In the genomic region with DNA sequence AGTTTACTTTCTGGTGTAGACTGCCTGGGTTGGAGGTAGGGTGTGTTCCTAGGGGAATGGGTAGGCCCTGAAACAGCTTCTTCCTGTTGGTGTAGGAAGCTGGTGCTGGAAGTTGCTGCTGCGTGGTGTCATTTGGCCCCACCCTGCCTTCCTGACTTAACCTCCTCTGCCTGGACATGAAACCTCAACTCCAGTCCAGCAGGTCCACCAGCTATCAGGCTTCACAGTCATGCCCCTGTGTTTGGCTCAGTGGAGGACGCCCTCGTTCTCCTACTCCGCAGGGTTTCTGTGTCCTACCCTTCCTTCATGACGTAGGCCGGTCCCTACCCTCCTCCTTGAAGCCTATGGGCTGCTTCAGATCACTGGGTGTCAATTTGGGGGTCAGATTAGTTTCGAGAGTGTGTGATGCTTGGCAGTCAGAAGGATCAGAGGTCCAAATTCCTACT, we compare ENCODE assay signal across 14 mouse cellular contexts. TPM values are rescaled to one million over a fixed set of nuclear protein-coding genes. Genes with fewer than 3 reads are reported as not detected.
DNase-seq lines count a peak whose midpoint lies in the region; ATAC-seq and TF ChIP-seq lines count a peak whose summit lies in the region.
"Had no signal": no experiment of that assay in that cellular context is flagged by ENCODE, and none has a peak within 500 bp of the region (broad histone marks: within the 10 kb centered on the region; RNA-seq: fewer than 3 reads in every experiment).

No protein-coding gene starts in this region.

- no peak for ATAC-seq in intestine, postnatal 0 days
- no peak for ATAC-seq in forebrain, embryonic 14.5 days

- H3K27me3 ChIP-seq in intestine, postnatal 0 days (replicated peaks; ENCODE audit: control insufficient read depth, insufficient read depth, low read length) = no peaks in the 10 kb centered on the region
- no peaks in the 10 kb centered on the region for H3K27me3 ChIP-seq in forebrain, embryonic 10.5 days (ENCODE audit: poor library complexity, severe bottlenecking)
- no peaks in the 10 kb centered on the region for H3K27me3 ChIP-seq in forebrain, embryonic 14.5 days (replicated peaks; ENCODE audit: control insufficient read depth, insufficient read depth, low read length)

- no peaks in the 10 kb centered on the region for H3K9me3 ChIP-seq in intestine, postnatal 0 days (ENCODE audit: control insufficient read depth)
- H3K9me3 ChIP-seq in forebrain, embryonic 10.5 days = no peaks in the 10 kb centered on the region
- H3K9me3 ChIP-seq in forebrain, embryonic 14.5 days (replicated peaks; ENCODE audit: control insufficient read depth, low read length) = no peaks in the 10 kb centered on the region
- H3K9me3 ChIP-seq: G1E had no signal

- H3K9ac ChIP-seq in intestine, postnatal 0 days (ENCODE audit: low read depth, low read length) = no peak overlapping the region
- H3K9ac ChIP-seq in forebrain, embryonic 14.5 days (ENCODE audit: low read length) = no peak overlapping the region

- H3K4me3 ChIP-seq in layer of hippocampus, adult 2 months = no peak overlapping the region
- no peak overlapping the region; the same call in 1 of the 2 replicates for H3K4me3 ChIP-seq in bone marrow macrophage, adult 2 months (ENCODE audit: insufficient read depth, low read length)
- H3K4me3 ChIP-seq in intestine, postnatal 0 days (ENCODE audit: low read depth, low read length) = no peak overlapping the region
- H3K4me3 ChIP-seq in forebrain, embryonic 10.5 days = no peak overlapping the region
- H3K4me3 ChIP-seq in forebrain, embryonic 14.5 days (ENCODE audit: low read depth, low read length) = no peak overlapping the region

- DNase-seq in cerebellum, adult 11-12 months = peak; percentile 65
- no peak for DNase-seq in cerebellum, postnatal 10 days
- DNase-seq in layer of hippocampus, adult 2 months (ENCODE audit: low spot score in 2 of 2) = no peak
- DNase-seq in layer of hippocampus, adult 18-20 months (ENCODE audit: low spot score in 2 of 2) = no peak
- no peak for DNase-seq in forebrain, embryonic 10.5 days (ENCODE audit: extremely low spot score, low spot score)
- no peak for DNase-seq in forebrain, embryonic 14.5 days (ENCODE audit: low spot score)
- DNase-seq: gastrocnemius, postnatal 10 days had no signal

- peak overlapping the region; percentile 94 for H3K4me2 ChIP-seq in intestine, postnatal 0 days (replicated peaks; ENCODE audit: low read depth)
- no peak overlapping the region; the same call in 1 of the 2 replicates for H3K4me2 ChIP-seq in forebrain, embryonic 14.5 days (ENCODE audit: low read length)

- WGBS in intestine, postnatal 0 days = 84% methylated on average over 7 of the region's 7 CpGs
- WGBS in forebrain, embryonic 10.5 days = 82% methylated on average over 7 of the region's 7 CpGs
- 83% methylated on average over 7 of the region's 7 CpGs for WGBS in forebrain, embryonic 14.5 days

- peak overlapping the region; percentile 99; the same call in 1 of the 2 replicates for H3K27ac ChIP-seq in layer of hippocampus, adult 2 months
- H3K27ac ChIP-seq in bone marrow macrophage, adult 2 months (ENCODE audit: insufficient read depth, low read depth, low read length) = 0 out of 2 replicates have a peak overlapping the region, but pooled peaks have one; percentile 65
- H3K27ac ChIP-seq in intestine, postnatal 0 days (ENCODE audit: low read depth, low read length) = peak overlapping the region; percentile 94
- H3K27ac ChIP-seq in forebrain, embryonic 10.5 days = no peak overlapping the region
- H3K27ac ChIP-seq in forebrain, embryonic 14.5 days (ENCODE audit: low read depth, low read length) = no peak overlapping the region

- H3K36me3 ChIP-seq in intestine, postnatal 0 days (ENCODE audit: control insufficient read depth, insufficient read depth) = no peaks in the 10 kb centered on the region
- peaks cover 5% of the 10 kb centered on the region; the same call in 1 of the 2 replicates for H3K36me3 ChIP-seq in forebrain, embryonic 10.5 days (replicated peaks)
- H3K36me3 ChIP-seq in forebrain, embryonic 14.5 days (ENCODE audit: control insufficient read depth, insufficient read depth, low read length) = no peaks in the 10 kb centered on the region

- no peak for TF ChIP-seq POLR2A in bone marrow macrophage, adult 2 months (IDR thresholded peaks at IDR 0.05; ENCODE audit: borderline replicate concordance, low read depth, low read length)

- no peak for TF ChIP-seq CTCF in layer of hippocampus, adult 2 months (conservative IDR thresholded peaks at IDR 0.05)
- TF ChIP-seq CTCF in bone marrow macrophage, adult 2 months (IDR thresholded peaks at IDR 0.05; ENCODE audit: low read depth, low read length) = no peak
- no peak for TF ChIP-seq CTCF in intestine, postnatal 0 days (IDR thresholded peaks at IDR 0.05; ENCODE audit: low read depth)

- peaks cover 36% of the 10 kb centered on the region for H3K4me1 ChIP-seq in bone marrow macrophage, adult 2 months (ENCODE audit: control insufficient read depth, insufficient read depth, low read length)
- peaks cover 18% of the 10 kb centered on the region for H3K4me1 ChIP-seq in intestine, postnatal 0 days (replicated peaks; ENCODE audit: control insufficient read depth, insufficient read depth, low read length)
- H3K4me1 ChIP-seq in forebrain, embryonic 10.5 days = peaks cover 44% of the 10 kb centered on the region
- H3K4me1 ChIP-seq in forebrain, embryonic 14.5 days (ENCODE audit: control insufficient read depth, insufficient read depth, low read length) = peaks cover 8% of the 10 kb centered on the region

RNA-seq across cellular contexts. Expression of a gene that starts 4.9 kb away (rescaled TPM):
- total RNA-seq in layer of hippocampus, adult 2 months (2021) = 10 to 100 TPM; 62.8 to 68.6 TPM
- total RNA-seq in layer of hippocampus, adult 18-20 months (2021) = 10 to 100 TPM; 66.9 to 77.8 TPM
- 48.3 and 49.2 TPM in 2 replicates for polyA plus RNA-seq in bone marrow macrophage, adult 2 months (2012; ENCODE audit: insufficient read depth, insufficient read length, missing spikeins)
- 58.9 and 64.0 TPM in 2 replicates for polyA plus RNA-seq in intestine, postnatal 0 days (2015; fragmentation: Nextera tagmentation; extraction: Ambion mirVana)
- 16.1 and 20.7 TPM in 2 replicates for polyA plus RNA-seq in forebrain, embryonic 10.5 days (2016; fragmentation: Nextera tagmentation; extraction: Ambion mirVana)
- polyA plus RNA-seq in forebrain, embryonic 14.5 days (2014; fragmentation: Nextera tagmentation; extraction: Ambion mirVana) = 27.6 and 41.0 TPM in 2 replicates

RNA-seq across cellular contexts. Expression of a gene that starts 56.3 kb away (rescaled TPM):
- total RNA-seq in layer of hippocampus, adult 2 months (2021) = not detected
- total RNA-seq in layer of hippocampus, adult 18-20 months (2021) = not detected
- polyA plus RNA-seq in bone marrow macrophage, adult 2 months (2012; ENCODE audit: insufficient read depth, insufficient read length, missing spikeins) = not detected in 2 replicates
- not detected in 2 replicates for polyA plus RNA-seq in intestine, postnatal 0 days (2015; fragmentation: Nextera tagmentation; extraction: Ambion mirVana)
- not detected in 2 replicates for polyA plus RNA-seq in forebrain, embryonic 10.5 days (2016; fragmentation: Nextera tagmentation; extraction: Ambion mirVana)
- 7.2 TPM in 1 of 2 replicates, not detected in the other for polyA plus RNA-seq in forebrain, embryonic 14.5 days (2014; fragmentation: Nextera tagmentation; extraction: Ambion mirVana)
- total RNA-seq: gastrocnemius, postnatal 10 days; left cerebral cortex, adult 18-20 months had no signal
- polyA plus RNA-seq: erythroblast, embryonic 14.5 days; G1E; kidney, embryonic 16.5 days; spleen, adult 2 months had no signal

Comparison
In these comparisons a context has a peak if more than half of its experiments do, and no peak if none do; other contexts are left out.
1. H3K27ac ChIP-seq: peak in layer of hippocampus, adult 2 months (single experiment), bone marrow macrophage, adult 2 months (single experiment) and intestine, postnatal 0 days (single experiment); none in forebrain, embryonic 10.5 days (single experiment) and forebrain, embryonic 14.5 days (single experiment).